Mouse (Mus musculus) kidney, adult 10 weeks (tissue): ENCODE results near the gene Skint4. TPM values are rescaled to one million over a fixed set of nuclear protein-coding genes. Genes with fewer than 3 reads are reported as not detected.

Experiments used
- polyA plus RNA-seq: library from polyadenylated mRNA; stranded (reverse); fragments of 350-450 nt; fragmentation: Illumina TruSeq; extraction: RNeasy Lipid Tissue Mini Kit (QIAGEN cat#74804); gene quantifications from one replicate; pipeline ENCODE4 v1.2.3, GENCODE M21; 2014; ENCODE audit warnings: low read depth, low replicate concordance

Skint4 gene
- polyA plus RNA-seq: not detected

DNA sequence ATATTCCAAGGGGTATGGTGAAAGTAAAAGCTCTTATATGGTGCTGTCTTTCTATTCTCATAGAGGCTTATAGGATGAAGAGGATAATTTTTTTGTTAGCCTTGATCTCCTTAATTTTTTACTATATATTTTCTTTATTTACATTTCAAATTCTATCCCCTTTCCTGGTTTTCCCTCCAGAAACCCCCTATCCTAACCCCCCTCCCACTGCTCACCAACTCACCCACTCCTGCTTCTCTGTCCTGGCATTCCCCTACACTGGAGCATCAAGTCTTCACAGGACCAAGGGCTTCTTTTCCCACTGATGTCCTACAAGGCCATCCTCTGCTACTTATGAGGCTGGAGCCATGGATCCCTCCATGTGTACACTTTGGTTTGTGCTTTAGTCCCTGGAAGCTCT lies at the start of gene Skint4:
Skint4 (plus strand) TSS at position 301 of the 400 bp plus-strand sequence.

Other genes with a start within 250 kb of the Skint4 start
- 26.5 TPM for gene Slc5a9, start 169.1 kb upstream of the Skint4 start, polyA plus RNA-seq
- not detected for gene Skint8, start 152.6 kb upstream of the Skint4 start, polyA plus RNA-seq
- gene Skint7, start 99.1 kb upstream of the Skint4 start, polyA plus RNA-seq: not detected
- not detected for gene Skint1, start 65.7 kb upstream of the Skint4 start, polyA plus RNA-seq
- gene Skint3, start 160.2 kb downstream of the Skint4 start, polyA plus RNA-seq: 0.77 TPM